Mouse (Mus musculus): ENCODE results near the gene Nfatc3.

DNA sequence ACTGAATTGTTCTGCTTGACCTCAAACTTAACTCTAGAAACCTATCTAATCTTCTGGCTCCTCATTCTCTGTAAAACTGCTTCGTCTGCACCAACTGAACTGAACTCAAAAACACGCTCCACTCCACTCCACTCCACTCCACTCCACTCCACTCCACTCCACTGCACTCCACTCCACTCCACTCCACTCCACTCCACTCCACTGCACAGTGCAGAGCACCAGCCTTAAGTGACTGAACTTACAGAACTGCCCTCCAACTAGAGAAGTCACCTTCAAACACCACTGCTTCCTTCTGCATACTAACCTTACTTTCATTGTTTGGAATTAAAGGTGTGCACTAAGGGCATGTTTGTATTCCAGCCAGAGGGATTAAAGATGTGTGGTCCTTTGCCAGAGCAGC is 53.4 kb downstream of the Nfatc3 start:
- TF ChIP-seq TCF3 (IDR thresholded peaks at IDR 0.05; ENCODE audit: insufficient read length, low read depth) (no peak), SRF (IDR thresholded peaks at IDR 0.05; ENCODE audit: control insufficient read depth, insufficient read length, low read depth) (no peak)
